Mouse (Mus musculus) ES-E14 (cell line): ENCODE measurements at regions not wholly inside any gene's neighbourhood (a gene's known extent, or its start where the extent isn't known, plus 50 kb on each side); places are given as distances from the start of the nearest gene placed in this dataset.

Experiments
- CHD2 ChIP-seq: IDR thresholded peaks from 2 replicates; pipeline ENCODE4 v1.6.1; 2014; ENCODE audit warnings: mild to moderate bottlenecking, low read depth, low read length, inconsistent platforms
- MAFK ChIP-seq: IDR thresholded peaks from 2 replicates; pipeline ENCODE4 v1.6.1; 2014; ENCODE audit warnings: mild to moderate bottlenecking, low read depth, low read length, inconsistent platforms; ENCODE audit not compliant: insufficient read depth
- ZC3H11A ChIP-seq: IDR thresholded peaks from 2 replicates; pipeline ENCODE4 v1.6.1; 2012; ENCODE audit warnings: low read depth, mild to moderate bottlenecking, inconsistent platforms, low read length, borderline replicate concordance
- ZNF384 ChIP-seq: IDR thresholded peaks from 2 replicates; pipeline ENCODE4 v1.6.1; 2012; ENCODE audit warnings: low read depth, low read length, inconsistent platforms

GRCm38 (mm10) chr6:81805942-81806341, 117.5 kb upstream of the Gcfc2 start:
- TF ChIP-seq ZC3H11A (no peak), MAFK (no peak), CHD2 (no peak), ZNF384 (no peak)
